Mouse (Mus musculus): Measurements from ENCODE around the gene Rad23a. TPM values are rescaled to one million over a fixed set of nuclear protein-coding genes. Genes with fewer than 3 reads are reported as not detected.

The Rad23a gene
- polyA plus RNA-seq, 1 experiment from 2014 or later = 102 TPM

Small RNAs within 50 kb of the gene (microRNA-seq; reads per million reads assigned to microRNA genes)
- gene Mir7069 = 1.2 reads per million

Other genes starting within 250 kb of the Rad23a start
- gene Ier2, start 177.8 kb downstream of the Rad23a start, polyA plus RNA-seq (2015; fragmentation: Nextera tagmentation; extraction: Ambion mirVana) = 80.6 and 81.7 TPM in 2 replicates
- gene Trmt1, start 154.4 kb downstream of the Rad23a start, polyA plus RNA-seq (2015; fragmentation: Nextera tagmentation; extraction: Ambion mirVana) = 63.3 and 64.5 TPM in 2 replicates
- 13.5 and 13.8 TPM in 2 replicates for gene Nacc1, start 152.8 kb downstream of the Rad23a start, polyA plus RNA-seq (2015; fragmentation: Nextera tagmentation; extraction: Ambion mirVana)
- gene Lyl1, start 139.2 kb downstream of the Rad23a start, polyA plus RNA-seq (2015; fragmentation: Nextera tagmentation; extraction: Ambion mirVana) = 5.6 and 6.0 TPM in 2 replicates
- 3.8 and 5.5 TPM in 2 replicates for gene G430095P16Rik, start 117.7 kb downstream of the Rad23a start, polyA plus RNA-seq (2015; fragmentation: Nextera tagmentation; extraction: Ambion mirVana)
- 87.0 and 100 TPM in 2 replicates for gene Nfix, start 40.3 kb downstream of the Rad23a start, polyA plus RNA-seq (2015; fragmentation: Nextera tagmentation; extraction: Ambion mirVana)
- 7.5 and 8.0 TPM in 2 replicates for gene Dand5, start 17.8 kb downstream of the Rad23a start, polyA plus RNA-seq (2015; fragmentation: Nextera tagmentation; extraction: Ambion mirVana)
- 44.7 and 45.6 TPM in 2 replicates for gene Gadd45gip1, start 9.1 kb downstream of the Rad23a start, polyA plus RNA-seq (2015; fragmentation: Nextera tagmentation; extraction: Ambion mirVana)
- 1,060 and 1,089 TPM in 2 replicates for gene Calr, start 6.3 kb upstream of the Rad23a start, polyA plus RNA-seq (2015; fragmentation: Nextera tagmentation; extraction: Ambion mirVana)
- 94.4 and 98.2 TPM in 2 replicates for gene Farsa, start 16.3 kb upstream of the Rad23a start, polyA plus RNA-seq (2015; fragmentation: Nextera tagmentation; extraction: Ambion mirVana)
- gene Syce2, start 31.4 kb upstream of the Rad23a start, polyA plus RNA-seq (2015; fragmentation: Nextera tagmentation; extraction: Ambion mirVana) = 58.0 and 70.0 TPM in 2 replicates
- gene Gcdh, start 53.3 kb upstream of the Rad23a start, polyA plus RNA-seq (2015; fragmentation: Nextera tagmentation; extraction: Ambion mirVana) = 31.1 and 34.3 TPM in 2 replicates
- gene Klf1, start 61.3 kb upstream of the Rad23a start, polyA plus RNA-seq (2015; fragmentation: Nextera tagmentation; extraction: Ambion mirVana) = 1.4 and 2.5 TPM in 2 replicates
- gene Dnase2a, start 67.9 kb upstream of the Rad23a start, polyA plus RNA-seq (2015; fragmentation: Nextera tagmentation; extraction: Ambion mirVana) = 19.2 and 22.1 TPM in 2 replicates
- 0.34 and 0.35 TPM in 2 replicates for gene Mast1, start 96.7 kb upstream of the Rad23a start, polyA plus RNA-seq (2015; fragmentation: Nextera tagmentation; extraction: Ambion mirVana)
- gene Rtbdn, start 106.3 kb upstream of the Rad23a start, polyA plus RNA-seq (2015; fragmentation: Nextera tagmentation; extraction: Ambion mirVana) = 0.19 and 0.24 TPM in 2 replicates
- not detected in 2 replicates for gene Gm49661, start 128.8 kb upstream of the Rad23a start, polyA plus RNA-seq (2015; fragmentation: Nextera tagmentation; extraction: Ambion mirVana)
- gene Prdx2, start 128.9 kb upstream of the Rad23a start, polyA plus RNA-seq (2015; fragmentation: Nextera tagmentation; extraction: Ambion mirVana) = 635 and 681 TPM in 2 replicates
- 95.2 and 95.6 TPM in 2 replicates for gene Rnaseh2a, start 129.1 kb upstream of the Rad23a start, polyA plus RNA-seq (2015; fragmentation: Nextera tagmentation; extraction: Ambion mirVana)
- 30.4 and 42.5 TPM in 2 replicates for gene Junb, start 138.1 kb upstream of the Rad23a start, polyA plus RNA-seq (2015; fragmentation: Nextera tagmentation; extraction: Ambion mirVana)
- gene Hook2, start 149.9 kb upstream of the Rad23a start, polyA plus RNA-seq (2015; fragmentation: Nextera tagmentation; extraction: Ambion mirVana) = 26.9 and 28.8 TPM in 2 replicates
- gene Best2, start 173.9 kb upstream of the Rad23a start, polyA plus RNA-seq (2015; fragmentation: Nextera tagmentation; extraction: Ambion mirVana) = 0.12 TPM in 2 replicates
- gene Asna1, start 184.6 kb upstream of the Rad23a start, polyA plus RNA-seq (2015; fragmentation: Nextera tagmentation; extraction: Ambion mirVana) = 113 and 117 TPM in 2 replicates
- 86.7 and 102 TPM in 2 replicates for gene Trir, start 186.2 kb upstream of the Rad23a start, polyA plus RNA-seq (2015; fragmentation: Nextera tagmentation; extraction: Ambion mirVana)
- 32.7 and 33.7 TPM in 2 replicates for gene Tnpo2, start 196.2 kb upstream of the Rad23a start, polyA plus RNA-seq (2015; fragmentation: Nextera tagmentation; extraction: Ambion mirVana)
- gene Fbxw9, start 219.4 kb upstream of the Rad23a start, polyA plus RNA-seq (2015; fragmentation: Nextera tagmentation; extraction: Ambion mirVana) = 30.1 and 32.3 TPM in 2 replicates
- gene Gm5741, start 227.3 kb upstream of the Rad23a start, polyA plus RNA-seq (2015; fragmentation: Nextera tagmentation; extraction: Ambion mirVana) = not detected in 2 replicates
- 41.5 and 48.9 TPM in 2 replicates for gene Dhps, start 231.1 kb upstream of the Rad23a start, polyA plus RNA-seq (2015; fragmentation: Nextera tagmentation; extraction: Ambion mirVana)
- gene Wdr83os, start 240.1 kb upstream of the Rad23a start, polyA plus RNA-seq (2015; fragmentation: Nextera tagmentation; extraction: Ambion mirVana) = 106 and 111 TPM in 2 replicates
- 40.5 and 42.4 TPM in 2 replicates for gene Wdr83, start 240.6 kb upstream of the Rad23a start, polyA plus RNA-seq (2015; fragmentation: Nextera tagmentation; extraction: Ambion mirVana)
- gene Man2b1, start 242.6 kb upstream of the Rad23a start, polyA plus RNA-seq (2015; fragmentation: Nextera tagmentation; extraction: Ambion mirVana) = 39.8 and 42.1 TPM in 2 replicates